Mouse (Mus musculus): ENCODE data around the gene Mfsd13b.

The Mfsd13b gene

GRCm38 (mm10) chr7:121020277-121020676 is 38.0 kb downstream of the Mfsd13b start:
- TF ChIP-seq GATA4 (IDR thresholded peaks at IDR 0.05; ENCODE audit: insufficient replicate concordance, low read length) = no peak

GRCm38 (mm10) chr7:121025221-121026008 is 43.1 kb downstream of the Mfsd13b start:
- TF ChIP-seq GATA4 (IDR thresholded peaks at IDR 0.05; ENCODE audit: insufficient replicate concordance, low read length) = no peak

GRCm38 (mm10) chr7:121026300-121026699 is 44.0 kb downstream of the Mfsd13b start:
- no peak for TF ChIP-seq GATA4 (IDR thresholded peaks at IDR 0.05; ENCODE audit: insufficient replicate concordance, low read length)

GRCm38 (mm10) chr7:121033856-121034652 is 51.7 kb downstream of the Mfsd13b start, which contains the start of gene Mettl9:
Gene Mettl9 (plus strand): TSS chr7:121034445.
- TF ChIP-seq GATA4 (IDR thresholded peaks at IDR 0.05; ENCODE audit: insufficient replicate concordance, low read length) = no peak

- TF ChIP-seq GATA4 (IDR thresholded peaks at IDR 0.05; ENCODE audit: insufficient replicate concordance, low read length) = no peak
These were observed 52.4 kb downstream of the Mfsd13b start for GRCm38 (mm10) chr7:121034701-121035141.

GRCm38 (mm10) chr7:121035161-121035721 is 52.9 kb downstream of the Mfsd13b start:
- no peak for TF ChIP-seq GATA4 (IDR thresholded peaks at IDR 0.05; ENCODE audit: insufficient replicate concordance, low read length)

- TF ChIP-seq GATA4 (IDR thresholded peaks at IDR 0.05; ENCODE audit: insufficient replicate concordance, low read length) = no peak
These were observed 58.3 kb downstream of the Mfsd13b start for GRCm38 (mm10) chr7:121040595-121040994.

GRCm38 (mm10) chr7:121041989-121042388 is 59.7 kb downstream of the Mfsd13b start:
- no peak for TF ChIP-seq GATA4 (IDR thresholded peaks at IDR 0.05; ENCODE audit: insufficient replicate concordance, low read length)

GRCm38 (mm10) chr7:121043004-121043403 is 60.7 kb downstream of the Mfsd13b start:
- no peak for TF ChIP-seq GATA4 (IDR thresholded peaks at IDR 0.05; ENCODE audit: insufficient replicate concordance, low read length)

GRCm38 (mm10) chr7:121043510-121043909 is 61.2 kb downstream of the Mfsd13b start:
- no peak for TF ChIP-seq GATA4 (IDR thresholded peaks at IDR 0.05; ENCODE audit: insufficient replicate concordance, low read length)

GRCm38 (mm10) chr7:121044251-121044650 is 61.9 kb downstream of the Mfsd13b start:
- TF ChIP-seq GATA4 (IDR thresholded peaks at IDR 0.05; ENCODE audit: insufficient replicate concordance, low read length) = no peak

GRCm38 (mm10) chr7:121045671-121046453 is 63.6 kb downstream of the Mfsd13b start:
- TF ChIP-seq GATA4 (IDR thresholded peaks at IDR 0.05; ENCODE audit: insufficient replicate concordance, low read length) = no peak

- TF ChIP-seq GATA4 (IDR thresholded peaks at IDR 0.05; ENCODE audit: insufficient replicate concordance, low read length) = no peak
These were observed 65.3 kb downstream of the Mfsd13b start for GRCm38 (mm10) chr7:121047624-121048023.

- no peak for TF ChIP-seq GATA4 (IDR thresholded peaks at IDR 0.05; ENCODE audit: insufficient replicate concordance, low read length)
These were observed 70.8 kb downstream of the Mfsd13b start for GRCm38 (mm10) chr7:121053071-121053470.

Measured in liver, adult (tissue).